Mouse (Mus musculus) MEL (cell line): Measurements from ENCODE around the gene Rps6ka1.

Experiments
- KAT2A ChIP-seq: conservative IDR thresholded peaks from 2 replicates; pipeline ENCODE4 v1.6.1; 2012; ENCODE audit warnings: low read depth, low read length, improper control_type of control experiment, inconsistent platforms
- MYC ChIP-seq: IDR thresholded peaks from 2 replicates; pipeline ENCODE4 v1.6.1; 2011; ENCODE audit warnings: low read depth, mild to moderate bottlenecking, low read length, improper control_type of control experiment, moderate library complexity
- ZKSCAN1 ChIP-seq: IDR thresholded peaks from 2 replicates; pipeline ENCODE4 v1.6.1; 2012; ENCODE audit warnings: low read depth, mild to moderate bottlenecking, inconsistent platforms, low read length, improper control_type of control experiment, moderate library complexity

GRCm38 (mm10) chr4:133820166-133820565 lies 67.4 kb downstream of the Rps6ka1 start:
- TF ChIP-seq MYC (no peak), ZKSCAN1 (no peak), KAT2A (no peak)
